Mouse (Mus musculus) mouse embryonic stem cell (cell line): Measurements from ENCODE around the gene Tab2.

Experiments
- in situ Hi-C, 2 experiments: fragments of 300-500 bp; cut with MboI; formaldehyde crosslinking; loops; 1 replicate in 1 of 2; 3 replicates in 1 of 2; pipeline ENCODE4 v1.14.3; 2019 to 2020; ENCODE audit warnings: low sequenced_read_pairs in 2 of 2, low pct_unique_long_range_greater_than_20kb in 1 of 2, mixed read lengths in 1 of 2; ENCODE audit not compliant: unreplicated experiment in 1 of 2

Gene Tab2

DNA sequence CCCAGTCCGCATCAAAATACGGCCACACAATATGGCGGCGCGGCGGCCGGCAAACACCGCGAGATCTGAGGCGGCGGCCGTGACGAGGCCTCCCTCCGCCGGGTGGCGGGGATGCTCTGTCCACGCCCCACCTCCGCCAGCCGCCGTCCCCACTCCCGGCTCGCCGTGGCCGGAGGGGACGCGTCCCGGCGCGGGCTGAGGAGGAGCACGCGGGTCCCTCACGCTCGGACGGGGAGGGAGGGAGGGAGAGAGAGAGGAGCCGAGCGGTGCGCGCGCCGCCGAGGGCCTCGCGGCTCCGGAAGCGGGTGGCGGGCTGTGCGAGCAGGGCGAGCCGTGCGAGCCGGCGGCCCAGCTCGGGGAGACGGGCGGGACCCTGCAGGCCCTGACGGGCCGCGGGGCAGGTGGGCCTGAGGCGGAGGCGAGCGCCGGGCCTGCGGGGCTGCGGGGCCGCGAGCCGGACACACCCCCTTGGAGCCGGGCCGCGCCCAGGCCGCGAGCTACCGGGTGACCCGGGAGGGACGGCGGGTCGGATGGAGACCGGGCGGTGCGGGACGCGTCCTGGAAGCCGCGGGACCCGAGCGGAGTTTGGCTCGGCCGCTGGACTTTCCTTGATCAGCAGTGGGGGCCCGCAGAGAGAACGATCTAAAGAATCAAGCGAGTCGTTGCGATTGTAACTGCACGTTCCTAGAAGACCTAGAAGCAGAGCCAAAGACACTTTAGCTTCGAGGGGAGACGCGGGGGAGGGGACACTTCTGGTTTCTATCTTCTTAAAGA, at the start of gene Tab2:
Gene Tab2, minus strand, starts transcription at position 3 of the 774 bp plus-strand sequence.
- in situ Hi-C loops = no loop called here

DNA sequence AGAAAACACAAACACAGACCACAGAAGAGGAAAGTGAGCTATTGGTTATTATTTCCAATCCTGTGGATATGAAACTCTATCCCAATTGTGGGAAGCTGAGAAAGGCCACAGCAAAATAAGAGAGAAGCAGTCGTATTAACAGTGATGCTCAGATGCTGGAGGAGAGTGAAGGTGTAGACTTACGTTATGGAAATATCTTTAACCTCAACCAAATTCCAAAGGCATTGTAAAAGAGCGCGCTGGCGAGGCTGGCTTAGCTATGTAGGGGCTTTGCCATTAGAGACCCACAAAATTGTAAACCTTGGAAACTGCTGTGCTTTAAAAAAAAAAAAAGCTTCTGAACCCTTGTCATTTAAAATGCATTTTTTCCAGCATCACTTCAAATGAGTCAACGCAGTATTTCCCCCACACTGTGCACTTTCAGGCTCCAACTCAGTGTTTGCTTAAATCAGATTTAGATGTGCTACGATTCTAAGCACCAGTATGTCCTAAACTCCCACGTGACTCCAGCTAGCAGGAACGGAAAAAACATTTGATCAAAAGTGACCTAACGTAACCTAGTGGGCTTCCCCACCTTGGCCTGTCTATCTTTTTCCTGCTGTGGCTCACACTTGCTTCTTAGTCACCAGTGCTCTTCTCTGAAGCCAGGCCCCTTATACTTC, 36.4 kb upstream of the Tab2 start:
- in situ Hi-C loops = no loop called here

DNA sequence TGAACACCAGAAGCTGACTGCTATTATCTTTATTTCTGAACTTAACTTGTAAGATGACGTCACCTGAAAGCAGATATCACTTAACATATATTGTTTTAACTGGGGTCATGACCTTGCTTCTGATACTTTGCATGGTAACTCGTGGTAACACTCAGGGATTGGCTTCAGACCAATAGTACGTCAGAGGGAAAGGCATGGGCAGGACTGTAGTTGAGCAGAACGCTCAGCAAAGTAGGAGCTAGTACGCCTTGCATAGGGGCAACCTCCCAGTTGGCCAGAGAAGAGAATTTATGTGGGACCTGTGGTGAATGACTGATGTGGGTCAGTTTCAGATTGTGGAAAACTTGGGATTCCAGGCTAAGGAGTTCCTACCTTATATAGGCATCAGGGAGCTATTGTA, 35.6 kb upstream of the Tab2 start:
- in situ Hi-C loops = no loop called here

DNA sequence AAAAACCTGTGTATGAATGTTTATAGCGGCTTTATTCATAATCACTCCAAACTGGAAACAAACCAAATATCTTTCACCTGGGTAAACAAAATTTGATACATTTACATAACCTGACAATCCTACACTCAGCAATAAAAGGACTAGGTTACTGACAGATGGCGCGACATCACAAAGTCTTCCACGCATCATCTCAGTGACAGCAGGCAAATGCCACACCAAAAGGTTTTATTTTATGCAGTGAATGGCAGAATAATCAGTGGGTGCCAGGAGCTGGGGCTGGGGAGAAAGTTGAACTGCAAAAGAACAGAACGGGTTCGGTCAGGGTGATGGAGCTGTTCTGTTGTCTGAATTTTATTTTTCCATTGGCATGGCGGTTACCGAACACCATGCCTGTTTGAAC, 31.5 kb upstream of the Tab2 start:
- in situ Hi-C loops = no loop called here

DNA sequence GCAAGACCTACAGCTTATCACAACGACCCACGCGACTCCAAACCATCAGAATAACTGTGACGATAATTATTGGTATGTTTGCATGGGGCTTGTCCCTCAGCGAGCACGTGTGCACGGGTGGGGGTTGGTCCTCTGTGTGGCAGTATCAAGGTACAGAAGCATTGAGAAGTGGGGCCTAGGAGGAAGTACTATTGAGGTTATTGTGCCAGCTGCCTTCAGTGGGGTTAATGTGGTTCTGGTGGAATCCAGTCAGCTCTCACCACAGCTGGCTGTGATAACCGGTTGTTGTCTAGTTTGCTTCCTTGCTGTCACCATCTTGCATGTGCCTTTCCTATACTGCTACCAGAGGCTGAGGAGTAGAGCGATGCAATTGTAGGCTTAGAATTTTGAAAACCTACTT, 20.4 kb upstream of the Tab2 start:
- in situ Hi-C loops = no loop called here

DNA sequence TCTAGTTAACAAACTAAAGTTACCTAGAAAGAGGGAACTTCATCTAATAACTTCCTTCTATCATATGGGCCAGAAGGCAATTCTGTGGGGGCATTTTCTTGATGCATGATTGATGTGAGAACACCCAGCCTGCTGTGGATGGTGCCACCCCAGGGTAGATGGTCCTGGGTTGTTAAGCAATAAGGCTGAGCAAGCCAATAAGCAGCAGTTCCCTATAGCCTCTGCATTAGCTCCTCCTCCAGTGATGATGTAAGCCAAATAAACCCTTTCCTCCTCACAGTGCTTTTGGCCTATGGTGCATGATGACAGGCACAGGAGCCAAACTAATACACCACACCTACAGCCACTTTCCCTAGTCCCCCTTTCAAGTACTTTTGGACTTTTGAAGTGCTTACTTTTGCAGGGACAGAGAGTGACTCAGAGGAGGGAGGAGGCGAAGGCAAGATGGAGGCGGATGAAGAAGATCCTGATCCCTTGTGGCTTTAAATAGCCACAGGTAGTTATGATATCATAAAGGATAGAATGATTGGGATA, 12.8 kb upstream of the Tab2 start:
- in situ Hi-C loops = no loop called here

DNA sequence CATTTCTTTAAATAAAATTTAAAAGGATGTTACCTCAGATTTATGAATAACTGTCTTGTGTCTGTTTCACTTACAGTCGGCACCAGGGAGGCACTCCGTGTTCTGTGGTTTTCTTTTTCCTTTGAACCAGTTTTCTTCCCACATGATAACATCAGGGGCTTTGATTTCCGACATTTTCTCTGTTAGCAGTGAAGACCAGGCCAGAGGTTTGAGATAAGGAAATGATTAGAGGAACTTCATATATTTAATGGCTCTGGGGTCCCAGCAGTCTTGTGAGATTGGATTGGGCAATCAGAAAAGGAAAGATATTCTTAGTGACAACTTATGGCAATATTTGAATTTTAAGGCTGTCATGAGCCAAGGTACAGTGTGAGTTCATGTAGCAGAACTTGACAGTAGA, 11.1 kb upstream of the Tab2 start:
- in situ Hi-C loops = no loop called here

DNA sequence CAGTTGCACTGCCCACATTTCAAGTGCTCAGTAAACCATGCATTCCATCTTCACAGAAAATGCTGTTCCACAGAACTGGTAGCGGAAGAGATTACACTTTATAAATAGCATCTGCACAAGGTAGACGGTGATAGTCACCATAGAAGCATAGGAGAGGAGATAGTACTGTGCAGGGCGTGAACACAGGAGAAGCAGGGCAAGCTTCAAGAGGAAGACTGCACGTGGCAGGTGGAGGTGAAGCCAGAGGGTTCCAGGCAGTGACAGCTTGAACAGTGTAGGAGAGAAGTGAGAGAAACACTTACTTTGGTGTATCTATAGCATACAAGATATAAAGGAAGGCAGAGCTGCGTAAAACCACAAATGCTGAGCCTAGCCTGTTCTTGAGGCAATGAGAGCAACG, 3.0 kb upstream of the Tab2 start:
- in situ Hi-C loops = no loop called here

DNA sequence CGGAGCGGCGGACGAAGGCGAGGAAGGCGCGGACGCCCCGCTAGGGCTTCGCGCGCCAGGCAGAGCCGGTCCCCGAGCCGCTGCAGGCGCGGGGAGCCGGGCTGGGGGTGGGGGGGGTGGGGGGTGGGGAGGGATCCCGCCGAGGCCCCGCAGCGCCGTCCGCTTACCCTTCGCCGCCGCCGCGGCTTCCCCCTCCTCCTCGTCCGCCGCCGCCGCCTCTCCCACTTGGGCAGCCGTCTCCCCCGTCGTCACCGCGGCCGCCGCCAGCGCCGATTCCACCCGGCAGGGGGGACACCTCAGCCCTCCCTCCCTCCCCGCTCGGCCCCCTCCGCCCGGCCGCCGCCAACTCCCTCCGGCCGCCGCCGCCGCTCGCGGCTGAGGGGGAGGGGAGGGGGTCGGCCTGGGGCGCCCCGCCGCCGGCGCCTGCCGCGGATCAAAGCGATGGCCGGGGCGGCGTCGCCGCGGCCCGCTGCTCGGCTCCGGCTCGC, 352 bp downstream of the Tab2 start:
- in situ Hi-C loops = no loop called here

DNA sequence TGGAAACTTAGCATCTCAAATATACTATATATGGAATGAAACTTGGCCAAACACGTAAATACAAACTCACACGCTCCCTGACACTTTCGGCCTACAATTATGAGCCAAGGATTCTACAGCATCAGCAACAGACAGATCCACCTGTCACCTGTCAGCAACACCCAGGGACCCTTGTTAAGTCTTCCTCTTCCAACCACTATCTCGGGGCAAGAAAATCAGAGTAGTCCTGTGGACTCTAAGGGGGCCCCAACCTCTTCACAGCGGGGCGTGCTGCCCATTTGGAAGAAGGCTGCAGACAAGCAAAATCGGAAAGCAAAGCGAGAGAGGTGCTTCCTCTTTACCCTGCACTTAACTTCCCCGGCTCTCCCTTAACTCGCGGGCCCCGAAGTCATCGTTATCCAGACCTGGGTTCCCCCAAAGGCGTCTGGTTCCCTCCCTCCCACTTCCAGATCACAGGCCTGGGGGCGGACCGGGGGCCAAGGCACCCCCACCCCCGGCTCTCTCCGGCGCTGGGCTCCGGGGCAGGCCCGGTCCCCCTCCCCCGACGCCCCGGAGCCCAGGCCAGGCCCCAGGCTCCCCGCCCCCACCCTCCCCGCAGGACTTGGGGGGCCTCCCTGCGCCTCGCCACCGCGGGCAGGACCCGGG, 919 bp downstream of the Tab2 start:
- in situ Hi-C loops = no loop called here

DNA sequence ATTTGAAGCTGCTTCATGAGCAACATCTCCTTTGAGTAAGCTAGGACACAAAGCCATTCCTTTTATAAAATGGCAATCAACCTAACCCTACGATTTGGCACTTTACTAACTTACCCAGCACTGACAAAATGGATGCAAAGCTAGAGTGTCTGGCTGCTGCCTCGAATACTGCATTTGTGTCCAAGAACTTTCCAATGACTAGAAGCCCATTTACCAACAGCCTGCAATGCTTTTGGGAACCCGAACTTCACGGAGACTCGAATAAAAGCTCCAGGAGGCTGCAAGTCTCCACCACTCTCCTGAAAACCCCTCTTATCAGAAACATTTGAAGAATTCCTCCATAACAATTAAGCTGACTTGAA, 1.4 kb downstream of the Tab2 start:
- in situ Hi-C loops = no loop called here

DNA sequence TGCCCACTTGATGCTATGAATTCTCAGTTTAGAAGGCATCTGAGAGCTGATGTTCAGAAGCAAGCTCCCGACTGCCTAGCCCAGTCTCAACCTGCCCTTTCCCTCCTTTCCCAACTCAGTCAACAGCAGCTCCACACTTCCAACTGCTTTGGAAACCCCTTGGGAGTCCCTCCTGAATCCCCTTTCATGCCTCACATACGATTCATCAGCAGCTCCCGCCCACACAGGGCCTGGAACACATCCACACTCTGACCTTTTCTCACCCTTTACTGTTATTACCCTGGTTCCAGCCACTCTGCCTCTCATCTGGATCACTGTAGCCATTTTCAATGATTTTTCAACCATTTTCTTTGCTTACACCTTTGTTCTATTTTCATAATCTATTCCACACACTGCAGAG, 13.0 kb downstream of the Tab2 start:
- in situ Hi-C loops = no loop called here

DNA sequence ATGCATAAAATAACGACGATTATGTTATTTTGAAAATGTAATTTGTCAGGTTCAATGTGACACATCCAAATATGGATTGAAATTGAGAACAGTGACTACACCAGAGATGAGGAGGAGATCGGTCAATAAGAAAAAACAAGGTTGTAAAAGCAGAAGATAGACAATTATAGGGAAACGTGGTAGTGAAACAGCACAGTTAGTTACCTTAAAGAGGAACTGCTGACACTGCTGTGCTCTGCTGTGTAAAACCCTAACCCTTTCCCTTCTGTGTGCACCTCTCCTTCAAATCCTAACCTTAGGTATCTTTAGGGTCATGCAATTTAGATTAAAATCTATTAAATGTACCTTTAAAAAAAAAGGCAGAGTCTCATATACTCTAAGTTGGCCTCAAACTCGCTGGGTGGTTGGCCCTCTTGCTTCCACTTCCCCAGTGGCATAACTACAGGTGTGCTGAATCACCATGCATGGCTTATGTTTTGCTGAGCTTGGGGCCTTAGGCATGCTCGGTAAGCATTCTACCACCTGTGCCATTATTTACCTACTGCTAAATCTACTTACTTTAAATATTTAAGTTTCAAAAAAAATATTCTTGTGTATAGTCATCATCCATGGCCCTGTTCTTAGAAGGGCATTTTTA, 19.4 kb downstream of the Tab2 start:
- in situ Hi-C loops = no loop called here

DNA sequence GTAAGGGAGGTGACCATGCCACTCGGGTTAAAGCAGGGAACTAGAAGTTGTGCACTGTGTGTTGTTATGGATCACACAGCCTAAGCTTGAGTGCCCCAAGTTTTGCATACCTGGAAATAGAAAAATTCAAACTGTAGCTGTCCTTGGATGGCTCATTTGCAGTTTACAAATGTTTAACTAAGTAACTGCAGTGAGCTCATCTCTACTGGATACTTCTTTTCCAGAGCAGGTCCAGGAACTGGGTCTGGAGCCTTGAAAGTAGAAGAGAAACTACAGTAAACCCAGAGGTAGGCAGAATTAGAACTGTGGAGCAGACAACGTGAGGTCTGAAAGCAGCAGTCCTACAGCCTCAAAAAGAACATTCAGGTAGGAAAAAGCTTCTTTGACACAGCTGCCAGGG, 23.1 kb downstream of the Tab2 start:
- in situ Hi-C loops = no loop called here

DNA sequence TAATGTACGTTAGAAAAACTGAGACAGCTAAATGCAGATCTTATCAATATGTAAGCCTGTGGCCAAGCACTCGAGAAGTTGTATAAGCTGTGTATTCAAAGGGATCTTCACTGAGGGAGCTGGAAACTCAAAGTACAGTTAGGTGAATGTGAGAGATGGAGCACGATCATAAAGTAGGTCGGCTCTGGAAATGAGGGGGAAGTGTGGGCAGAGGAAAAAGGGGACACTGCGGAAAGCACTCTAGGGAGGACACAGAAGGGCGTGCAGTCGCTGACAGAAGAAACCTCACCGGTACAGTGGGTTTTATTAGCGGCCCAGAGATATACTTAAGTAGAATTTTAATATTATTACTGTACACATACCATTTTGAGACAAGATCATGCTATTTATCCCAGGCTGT, 27.0 kb downstream of the Tab2 start:
- in situ Hi-C loops = no loop called here

DNA sequence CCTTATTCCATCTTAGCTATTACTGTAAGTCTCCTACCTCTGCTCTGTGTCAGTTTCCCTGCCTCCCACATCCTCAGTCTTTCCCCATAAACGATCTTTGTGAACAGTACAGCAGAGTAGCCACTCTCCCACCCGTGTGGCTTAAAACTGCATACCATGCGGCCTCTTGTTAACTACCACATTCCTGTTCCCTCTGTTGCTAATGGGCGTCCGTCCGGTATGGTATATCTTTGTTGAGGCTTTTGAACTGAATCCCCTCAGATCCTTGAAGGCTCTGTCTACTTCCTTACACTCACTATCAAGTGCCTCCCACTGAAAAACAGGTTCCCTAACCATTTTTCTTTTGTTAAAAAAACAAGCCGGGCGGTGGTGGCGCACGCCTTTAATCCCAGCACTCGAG, 30.5 kb downstream of the Tab2 start:
- in situ Hi-C loops = no loop called here

DNA sequence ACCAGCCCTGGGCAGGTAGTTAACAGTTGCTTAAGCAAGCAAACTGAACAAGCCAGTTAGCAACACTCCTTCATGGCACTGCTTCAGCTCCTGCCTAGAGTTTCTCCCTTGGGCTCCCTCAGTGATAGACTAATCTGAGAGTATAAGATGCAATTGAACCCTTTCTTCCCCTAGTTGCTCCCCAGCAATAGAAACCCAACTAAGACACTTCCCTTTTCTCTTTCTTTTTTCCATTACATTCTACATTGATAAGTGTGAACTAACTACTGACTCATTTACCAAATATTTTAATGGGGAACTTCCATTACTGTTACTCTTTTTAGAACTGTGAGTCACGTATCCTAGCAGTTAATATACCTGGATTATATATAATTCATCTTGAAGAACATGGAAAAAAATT, 32.6 kb downstream of the Tab2 start:
- in situ Hi-C loops = no loop called here

DNA sequence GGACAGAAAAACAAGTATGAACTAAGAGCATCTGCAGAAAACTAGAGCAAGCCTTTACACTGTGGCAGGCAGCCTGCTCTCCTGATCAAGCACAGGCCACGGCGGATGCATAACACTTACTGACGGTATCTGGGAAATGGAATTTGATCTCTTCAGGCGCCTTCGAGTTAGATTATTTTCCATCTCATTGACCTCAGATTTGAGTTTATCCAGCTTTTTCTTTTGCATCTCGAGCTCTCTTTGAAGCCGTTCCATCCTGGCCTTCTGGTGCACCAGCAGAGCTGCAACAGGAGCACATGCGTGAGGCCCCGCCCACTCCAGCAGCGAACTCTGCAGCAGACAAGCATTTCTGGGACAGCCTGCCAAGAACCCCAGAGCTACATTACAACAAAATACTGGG, 44.8 kb downstream of the Tab2 start:
- in situ Hi-C loops = no loop called here

DNA sequence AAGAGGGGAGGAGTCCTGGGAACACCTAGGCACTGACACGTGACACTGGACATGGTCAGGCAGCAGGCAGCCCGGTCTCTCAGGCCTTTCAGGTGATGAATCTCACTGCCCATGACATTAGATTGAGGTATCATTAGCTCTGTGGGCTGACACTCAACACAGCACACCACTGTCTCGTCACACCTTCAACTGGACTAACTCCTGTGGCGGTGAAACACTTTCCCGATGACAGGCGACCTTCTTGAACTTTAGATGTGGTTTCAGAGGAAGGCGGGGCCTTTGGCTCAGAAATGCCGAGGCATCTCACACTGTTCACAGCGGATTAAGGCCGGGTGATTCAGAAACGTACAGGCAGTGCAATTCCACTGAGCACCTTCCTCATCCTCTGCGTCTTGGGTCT, 48.9 kb downstream of the Tab2 start:
- in situ Hi-C loops = no loop called here
